Mouse (Mus musculus) myocyte (in vitro differentiated cells): ENCODE measurements around the gene Tanc2. TPM values are rescaled to one million over a fixed set of nuclear protein-coding genes. Genes with fewer than 3 reads are reported as not detected.

Experiments
- H3K27me3 ChIP-seq: one replicate; pipeline ENCODE4 v1.6.1; 2011; ENCODE audit not compliant: control insufficient read depth, insufficient read depth, insufficient read length
- H3K36me3 ChIP-seq: one replicate; pipeline ENCODE4 v1.6.1; 2011; ENCODE audit not compliant: control insufficient read depth, insufficient read depth
- H3K4me2 ChIP-seq: one replicate; pipeline ENCODE4 v1.6.1; 2011; ENCODE audit warnings: low read depth, control low read depth
- H3K4me3 ChIP-seq: one replicate; pipeline ENCODE4 v1.5.1; 2011; ENCODE audit warnings: mild to moderate bottlenecking, control low read depth, moderate library complexity
- H3K79me2 ChIP-seq: one replicate; pipeline ENCODE4 v1.6.1; 2011; ENCODE audit not compliant: control insufficient read depth, insufficient read depth
- H3ac ChIP-seq: one replicate; pipeline ENCODE4 v1.6.1; 2011; ENCODE audit not compliant: control insufficient read depth, insufficient read length
- CEBPB ChIP-seq: IDR thresholded peaks from 2 replicates; pipeline ENCODE4 v1.6.1; 2011; ENCODE audit warnings: mild to moderate bottlenecking, moderate library complexity; ENCODE audit not compliant: poor library complexity, insufficient read depth, severe bottlenecking
- E2F4 ChIP-seq: IDR thresholded peaks from one replicate; pipeline ENCODE4 v1.6.1; 2011; ENCODE audit warnings: mild to moderate bottlenecking, control low read depth, moderate library complexity; ENCODE audit not compliant: insufficient read depth
- MAX ChIP-seq: IDR thresholded peaks from one replicate; pipeline ENCODE4 v1.6.1; 2011; ENCODE audit warnings: low read depth, mild to moderate bottlenecking, control low read depth
- MYOD1 ChIP-seq, 3 experiments: IDR thresholded peaks; one replicate each; pipeline ENCODE4 v1.6.1; 2011; ENCODE audit warnings: control low read depth in 2 of 3, low read depth in 2 of 3, mild to moderate bottlenecking in 2 of 3, moderate library complexity in 1 of 3; ENCODE audit not compliant: insufficient read length in 2 of 3, control insufficient read depth in 1 of 3
- MYOG ChIP-seq, 3 experiments: IDR thresholded peaks; one replicate each; pipeline ENCODE4 v1.6.1; 2011; ENCODE audit warnings: control low read depth in 2 of 3, low read depth in 2 of 3, mild to moderate bottlenecking in 2 of 3; ENCODE audit not compliant: insufficient read length in 2 of 3, control insufficient read depth in 1 of 3, insufficient read depth in 1 of 3
- POLR2A ChIP-seq: IDR thresholded peaks from one replicate; pipeline ENCODE4 v1.6.1; 2011; ENCODE audit warnings: low read depth, mild to moderate bottlenecking, control low read depth, moderate library complexity; ENCODE audit not compliant: insufficient read length
- POLR2AphosphoS2 ChIP-seq: IDR thresholded peaks from one replicate; pipeline ENCODE4 v1.6.1; 2011; ENCODE audit warnings: low read depth, control low read depth; ENCODE audit not compliant: insufficient read length
- REST ChIP-seq: IDR thresholded peaks from one replicate; pipeline ENCODE4 v1.6.1; 2011; ENCODE audit warnings: mild to moderate bottlenecking, control low read depth, moderate library complexity; ENCODE audit not compliant: insufficient read depth, insufficient read length
- SRF ChIP-seq: IDR thresholded peaks from one replicate; pipeline ENCODE4 v1.6.1; 2011; ENCODE audit warnings: low read depth; ENCODE audit not compliant: control insufficient read depth, insufficient read length
- TCF12 ChIP-seq: IDR thresholded peaks from one replicate; pipeline ENCODE4 v1.6.1; 2011; ENCODE audit warnings: mild to moderate bottlenecking, control low read depth; ENCODE audit not compliant: poor library complexity, insufficient read depth, severe bottlenecking
- TCF3 ChIP-seq: IDR thresholded peaks from one replicate; pipeline ENCODE4 v1.6.1; 2011; ENCODE audit warnings: low read depth, control low read depth; ENCODE audit not compliant: insufficient read length
- USF1 ChIP-seq: IDR thresholded peaks from one replicate; pipeline ENCODE4 v1.6.1; 2011; ENCODE audit warnings: low read depth, mild to moderate bottlenecking, control low read depth, moderate library complexity
- polyA plus RNA-seq: library from polyadenylated mRNA; unstranded; fragments of >200 nt; fragmentation: generic; extraction: Trizol; gene quantifications from one replicate; pipeline ENCODE4 v1.2.1, GENCODE M21; 2012; ENCODE audit warnings: missing spikeins

Tanc2 gene
- polyA plus RNA-seq, 1 experiment, result 8.0 TPM

GRCm38 (mm10) chr11:105731541-105731940, 141.8 kb downstream of the Tanc2 start:
- Histone ChIP-seq H3K79me2 (no peaks in the 10 kb centered on the region), H3K36me3 (no peaks in the 10 kb centered on the region), H3K4me3 (no peak overlapping the region), H3K27me3 (no peaks in the 10 kb centered on the region), H3ac (no peak overlapping the region), H3K4me2 (no peak overlapping the region)
- TF ChIP-seq CEBPB, result no peak
- TF ChIP-seq MYOG (IDR thresholded peaks at IDR 0.05; ENCODE audit: control insufficient read depth in 1 of 3, insufficient read depth in 1 of 3, insufficient read length in 2 of 3, low read depth in 2 of 3), result no peak
- TF ChIP-seq MAX, result no peak
- TF ChIP-seq REST, result no peak

GRCm38 (mm10) chr11:105731989-105732531, 142.3 kb downstream of the Tanc2 start:
- Histone ChIP-seq H3K4me3 (no peak overlapping the region), H3K79me2 (no peaks in the 10 kb centered on the region), H3K36me3 (no peaks in the 10 kb centered on the region), H3ac (no peak overlapping the region), H3K4me2 (no peak overlapping the region), H3K27me3 (no peaks in the 10 kb centered on the region)
- no peak for TF ChIP-seq REST
- TF ChIP-seq CEBPB, result no peak
- TF ChIP-seq MYOG (IDR thresholded peaks at IDR 0.05; ENCODE audit: control insufficient read depth in 1 of 3, insufficient read depth in 1 of 3, insufficient read length in 2 of 3, low read depth in 2 of 3), result no peak
- TF ChIP-seq POLR2A, result no peak
- TF ChIP-seq TCF3, result no peak
- TF ChIP-seq MYOD1 (IDR thresholded peaks at IDR 0.05; ENCODE audit: control insufficient read depth in 1 of 3, insufficient read length in 2 of 3, low read depth in 2 of 3), result no peak
- no peak for TF ChIP-seq MAX
- no peak for TF ChIP-seq POLR2AphosphoS2
- TF ChIP-seq USF1, result no peak
- TF ChIP-seq E2F4, result no peak

- Histone ChIP-seq H3K36me3 (no peaks in the 10 kb centered on the region), H3K4me2 (no peak overlapping the region)
- TF ChIP-seq REST, result no peak
- no peak for TF ChIP-seq USF1
- TF ChIP-seq MYOD1 (IDR thresholded peaks at IDR 0.05; ENCODE audit: control insufficient read depth in 1 of 3, insufficient read length in 2 of 3, low read depth in 2 of 3), result no peak
- no peak for TF ChIP-seq MAX
- TF ChIP-seq E2F4, result no peak
- no peak for TF ChIP-seq POLR2AphosphoS2
- no peak for TF ChIP-seq TCF12
- no peak for TF ChIP-seq CEBPB
- TF ChIP-seq SRF, result no peak
- no peak for TF ChIP-seq POLR2A
- no peak for TF ChIP-seq TCF3
- no peak for TF ChIP-seq MYOG (IDR thresholded peaks at IDR 0.05; ENCODE audit: control insufficient read depth in 1 of 3, insufficient read depth in 1 of 3, insufficient read length in 2 of 3, low read depth in 2 of 3)
Observed at GRCm38 (mm10) chr11:105743171-105743570, 153.4 kb downstream of the Tanc2 start.

GRCm38 (mm10) chr11:105749297-105750071, 159.7 kb downstream of the Tanc2 start:
- peak overlapping the region; percentile 39 for H3K4me2 ChIP-seq

More at GRCm38 (mm10) chr11:105743171-105743570, 153.4 kb downstream of the Tanc2 start:
- Histone ChIP-seq H3K79me2 (peaks cover 5% of the 10 kb centered on the region), H3K4me3 (no peak overlapping the region), H3K27me3 (no peaks in the 10 kb centered on the region), H3ac (no peak overlapping the region)

More at GRCm38 (mm10) chr11:105749297-105750071, 159.7 kb downstream of the Tanc2 start:
- H3K4me3 ChIP-seq, result no peak overlapping the region
- H3ac ChIP-seq, result no peak overlapping the region
- no peak for TF ChIP-seq CEBPB
- TF ChIP-seq MYOG (IDR thresholded peaks at IDR 0.05; ENCODE audit: control insufficient read depth in 1 of 3, insufficient read depth in 1 of 3, insufficient read length in 2 of 3, low read depth in 2 of 3), result no peak
- TF ChIP-seq TCF12, result no peak
- no peak for TF ChIP-seq REST
- TF ChIP-seq SRF, result no peak
- TF ChIP-seq MYOD1 (IDR thresholded peaks at IDR 0.05; ENCODE audit: control insufficient read depth in 1 of 3, insufficient read length in 2 of 3, low read depth in 2 of 3), result peak; percentile 2 to 17 (median 8)
- TF ChIP-seq POLR2A, result no peak
- no peak for TF ChIP-seq E2F4
- no peaks in the 10 kb centered on the region for H3K27me3 ChIP-seq
- no peaks in the 10 kb centered on the region for H3K36me3 ChIP-seq
- no peaks in the 10 kb centered on the region for H3K79me2 ChIP-seq
